In the genomic region with DNA sequence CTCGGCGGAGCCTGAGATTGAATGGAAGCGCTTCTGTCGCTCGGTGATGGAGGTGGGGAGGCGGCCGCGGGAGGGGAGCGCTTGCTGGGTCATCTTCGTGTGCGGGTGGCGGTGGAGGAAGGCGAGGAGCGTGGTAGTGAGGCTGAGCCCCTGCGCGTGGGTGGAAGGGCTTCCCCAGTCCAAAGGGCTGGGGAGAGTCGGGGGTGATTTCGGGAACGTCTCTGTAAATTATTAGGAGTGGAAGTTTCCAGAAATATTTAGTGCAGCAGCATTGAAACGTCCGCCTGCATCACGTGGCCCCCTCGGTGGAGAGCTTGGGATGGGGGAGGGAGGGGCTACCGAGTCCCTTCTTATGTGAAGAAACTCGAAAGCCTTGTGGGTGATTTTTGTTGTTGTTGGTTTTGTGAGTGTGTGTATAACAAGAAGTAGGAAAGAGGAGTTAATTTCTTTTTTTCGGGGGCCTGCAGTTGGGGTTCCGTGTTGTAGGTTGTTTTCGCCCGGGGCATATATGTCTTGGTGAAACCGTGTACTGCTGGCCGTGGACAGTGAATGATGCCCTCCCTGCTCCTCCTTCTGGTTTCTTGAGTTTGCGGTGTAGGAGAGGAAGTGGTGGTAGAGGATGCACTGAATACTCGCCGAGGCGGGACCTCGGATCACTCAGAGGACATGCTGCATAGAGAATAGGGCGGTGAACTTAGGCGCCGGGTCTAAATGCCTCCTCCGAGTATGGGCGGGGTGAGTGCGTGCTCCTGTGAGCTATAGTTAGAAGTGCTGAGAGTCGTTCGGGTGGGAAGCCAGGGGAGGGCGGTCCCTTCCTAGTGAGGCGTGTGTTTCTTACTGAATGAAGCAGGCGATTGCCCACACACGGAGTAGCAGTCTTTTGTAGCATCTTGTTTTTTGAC, we compare ENCODE assay signal across 8 mouse cellular contexts. TPM values are rescaled to one million over a fixed set of nuclear protein-coding genes. Genes with fewer than 3 reads are reported as not detected.
DNase-seq lines count a peak whose midpoint lies in the region; ATAC-seq and TF ChIP-seq lines count a peak whose summit lies in the region.

No protein-coding gene starts in this region.

- DNase-seq in G1E (ENCODE audit: low spot score): peak; percentile 57
- DNase-seq in cerebellum, adult 2 months: peak; percentile 64 to 66
- peak; percentile 68 for DNase-seq in forebrain, postnatal 0 days
- peak; percentile 79 for DNase-seq in heart, postnatal 4 days
- DNase-seq in layer of hippocampus, adult 8-10 months (ENCODE audit: low spot score in 2 of 2): peak; percentile 35 to 51
- DNase-seq in thymus, adult 2 months: peak; percentile 77

- no peak for TF ChIP-seq CTCF in G1E (IDR thresholded peaks at IDR 0.05; ENCODE audit: low read depth, low read length)
- TF ChIP-seq CTCF in cerebellum, adult 2 months (IDR thresholded peaks at IDR 0.05; ENCODE audit: borderline replicate concordance, insufficient read depth, low read depth, low read length): no peak
- TF ChIP-seq CTCF in forebrain, postnatal 0 days (IDR thresholded peaks at IDR 0.05; ENCODE audit: low read depth): no peak
- no peak for TF ChIP-seq CTCF in olfactory bulb, adult 2 months (IDR thresholded peaks at IDR 0.05; ENCODE audit: insufficient read depth, low read depth, low read length)
- TF ChIP-seq CTCF in thymus, adult 2 months (IDR thresholded peaks at IDR 0.05; ENCODE audit: borderline replicate concordance, control insufficient read depth, extremely low read depth, insufficient read depth, low read length, poor library complexity): no peak

- peak overlapping the region; percentile 98 for H3K4me3 ChIP-seq in G1E (ENCODE audit: low read depth, low read length)
- H3K4me3 ChIP-seq in cerebellum, adult 2 months (replicated peaks; ENCODE audit: insufficient read depth, low read depth, low read length): peak overlapping the region; percentile 85
- peak overlapping the region; percentile 67 for H3K4me3 ChIP-seq in forebrain, postnatal 0 days (ENCODE audit: low read depth, low read length)
- H3K4me3 ChIP-seq in lung, embryonic 15.5 days: peak overlapping the region; percentile 99
- H3K4me3 ChIP-seq in olfactory bulb, adult 2 months (ENCODE audit: insufficient read depth, low read depth, low read length): peak overlapping the region; percentile 91
- peak overlapping the region; percentile 96 for H3K4me3 ChIP-seq in thymus, adult 2 months (ENCODE audit: control insufficient read depth, insufficient read depth, low read length)

- peak overlapping the region; percentile 98 for H3K9ac ChIP-seq in forebrain, postnatal 0 days
- peak overlapping the region; percentile 100 for H3K9ac ChIP-seq in lung, embryonic 15.5 days

- under 1% methylated on average over 48 of the region's 48 CpGs for WGBS in cerebellum, adult 2 months
- under 1% methylated on average over 48 of the region's 48 CpGs for WGBS in forebrain, postnatal 0 days
- under 1% methylated on average over 48 of the region's 48 CpGs for WGBS in lung, embryonic 15.5 days
- under 1% methylated on average over 48 of the region's 48 CpGs for WGBS in olfactory bulb, adult 2 months
- WGBS in thymus, adult 2 months: under 1% methylated on average over 48 of the region's 48 CpGs

- no peak for TF ChIP-seq POLR2A in cerebellum, adult 2 months (IDR thresholded peaks at IDR 0.05; ENCODE audit: borderline replicate concordance, insufficient read depth, low read length)
- TF ChIP-seq POLR2A in olfactory bulb, adult 2 months (IDR thresholded peaks at IDR 0.05; ENCODE audit: insufficient read depth, low read depth, low read length): no peak
- TF ChIP-seq POLR2A in thymus, adult 2 months (IDR thresholded peaks at IDR 0.05; ENCODE audit: control insufficient read depth, extremely low read depth, insufficient read depth, low read length, poor library complexity): peak; percentile 25; the same call in 1 of the 2 replicates

- peak overlapping the region; percentile 59 for H3K4me2 ChIP-seq in forebrain, postnatal 0 days (ENCODE audit: low read depth)
- H3K4me2 ChIP-seq in lung, embryonic 15.5 days: peak overlapping the region; percentile 68

- peak; percentile 37 for ATAC-seq in G1E (ENCODE audit: extremely low read depth, insufficient number of reproducible peaks, low FRiP score, poor library complexity, severe bottlenecking)
- ATAC-seq in forebrain, postnatal 0 days: no peak
- no peak for ATAC-seq in lung, embryonic 15.5 days (ENCODE audit: borderline replicate concordance, extremely low read depth, low FRiP score, low TSS enrichment)

- H3K27me3 ChIP-seq in G1E (ENCODE audit: insufficient read depth, low read length): no peaks in the 10 kb centered on the region
- no peaks in the 10 kb centered on the region for H3K27me3 ChIP-seq in cerebellum, adult 2 months (ENCODE audit: control insufficient read depth, insufficient read depth, low read length)
- H3K27me3 ChIP-seq in forebrain, postnatal 0 days (ENCODE audit: insufficient read depth, low read length): no peaks in the 10 kb centered on the region
- H3K27me3 ChIP-seq in lung, embryonic 15.5 days: no peaks in the 10 kb centered on the region
- H3K27me3 ChIP-seq in thymus, adult 2 months (ENCODE audit: control insufficient read depth, insufficient read depth, low read length): no peaks in the 10 kb centered on the region

- peaks cover 35% of the 10 kb centered on the region for H3K36me3 ChIP-seq in G1E (replicated peaks)
- no peaks in the 10 kb centered on the region for H3K36me3 ChIP-seq in forebrain, postnatal 0 days (ENCODE audit: insufficient read depth)
- H3K36me3 ChIP-seq in lung, embryonic 15.5 days: peaks cover 1% of the 10 kb centered on the region
- peaks cover 3% of the 10 kb centered on the region for H3K36me3 ChIP-seq in thymus, adult 2 months (ENCODE audit: control insufficient read depth, insufficient read depth, low read length)

- H3K9me3 ChIP-seq in G1E (replicated peaks): no peaks in the 10 kb centered on the region
- H3K9me3 ChIP-seq in forebrain, postnatal 0 days (ENCODE audit: low read length): no peaks in the 10 kb centered on the region
- no peaks in the 10 kb centered on the region for H3K9me3 ChIP-seq in lung, embryonic 15.5 days

- H3K27ac ChIP-seq in cerebellum, adult 2 months (ENCODE audit: insufficient read depth, low read length): peak overlapping the region; percentile 39; the same call in 1 of the 2 replicates
- H3K27ac ChIP-seq in forebrain, postnatal 0 days (ENCODE audit: low read depth, low read length): peak overlapping the region; percentile 100
- peak overlapping the region; percentile 100 for H3K27ac ChIP-seq in lung, embryonic 15.5 days
- H3K27ac ChIP-seq in olfactory bulb, adult 2 months (ENCODE audit: insufficient read depth, low read depth, low read length): peak overlapping the region; percentile 69
- peak overlapping the region; percentile 89 for H3K27ac ChIP-seq in thymus, adult 2 months (ENCODE audit: control insufficient read depth, insufficient read depth, low read length)

- H3K4me1 ChIP-seq in G1E (ENCODE audit: insufficient read depth, low read depth, low read length): peaks cover 45% of the 10 kb centered on the region
- H3K4me1 ChIP-seq in cerebellum, adult 2 months (ENCODE audit: control insufficient read depth, insufficient read depth, low read length): peaks cover 2% of the 10 kb centered on the region; the same call in 1 of the 2 replicates
- H3K4me1 ChIP-seq in forebrain, postnatal 0 days (ENCODE audit: insufficient read depth): no peaks in the 10 kb centered on the region
- peaks cover 25% of the 10 kb centered on the region; the same call in 1 of the 2 replicates for H3K4me1 ChIP-seq in lung, embryonic 15.5 days
- H3K4me1 ChIP-seq in olfactory bulb, adult 2 months (ENCODE audit: control insufficient read depth, insufficient read depth, low read length): no peaks in the 10 kb centered on the region
- H3K4me1 ChIP-seq in thymus, adult 2 months (replicated peaks; ENCODE audit: control insufficient read depth, insufficient read depth, low read length): peaks cover 6% of the 10 kb centered on the region

RNA-seq across cellular contexts. Expression of a gene that starts 1.2 kb away (rescaled TPM):
- total RNA-seq in G1E (2014; fragmentation: Nextera tagmentation) (213 and 219 TPM in 2 replicates), G1E (2017) (281 and 334 TPM in 2 replicates)
- polyA plus RNA-seq in G1E (2012): 31.2 and 34.3 TPM in 2 replicates
- 39.4 and 44.1 TPM in 2 replicates for polyA plus RNA-seq in cerebellum, adult 2 months (2012; rRNA removed)
- 83.3 and 103 TPM in 2 replicates for total RNA-seq in forebrain, postnatal 0 days (2014; rRNA removed)
- 29.5 and 42.3 TPM in 2 replicates for polyA plus RNA-seq in forebrain, postnatal 0 days (2015; fragmentation: Nextera tagmentation; extraction: Ambion mirVana)
- 10 to 100 TPM; 72.4 to 80.0 TPM for total RNA-seq in heart, postnatal 4 days (2021)
- total RNA-seq in layer of hippocampus, adult 8-10 months (2022): 10 to 100 TPM; 58.3 to 77.8 (median 67.6) TPM
- 110 and 111 TPM in 2 replicates for polyA plus RNA-seq in lung, embryonic 15.5 days (2015; fragmentation: Nextera tagmentation; extraction: Ambion mirVana)
- not detected in 2 replicates for polyA plus RNA-seq in olfactory bulb, adult 2 months (2012; ENCODE audit: insufficient read depth, insufficient read length, low replicate concordance, missing spikeins)
- 9.7 and 11.3 TPM in 2 replicates for polyA plus RNA-seq in thymus, adult 2 months (2012; rRNA removed)

RNA-seq across cellular contexts. Expression of a gene that starts 49.6 kb away (rescaled TPM):
- total RNA-seq in G1E (2014; fragmentation: Nextera tagmentation) (148 and 165 TPM in 2 replicates), G1E (2017) (52.0 and 54.8 TPM in 2 replicates)
- polyA plus RNA-seq in G1E (2012): 1.3 and 2.5 TPM in 2 replicates
- 51.1 and 57.2 TPM in 2 replicates for polyA plus RNA-seq in cerebellum, adult 2 months (2012; rRNA removed)
- 94.0 and 126 TPM in 2 replicates for total RNA-seq in forebrain, postnatal 0 days (2014; rRNA removed)
- polyA plus RNA-seq in forebrain, postnatal 0 days (2015; fragmentation: Nextera tagmentation; extraction: Ambion mirVana): 18.5 and 24.5 TPM in 2 replicates
- 10 to 100 TPM; 51.9 to 55.2 TPM for total RNA-seq in heart, postnatal 4 days (2021)
- 10 to 100 TPM; 79.2 to 95.1 (median 91.7) TPM for total RNA-seq in layer of hippocampus, adult 8-10 months (2022)
- 19.2 and 21.6 TPM in 2 replicates for polyA plus RNA-seq in lung, embryonic 15.5 days (2015; fragmentation: Nextera tagmentation; extraction: Ambion mirVana)
- polyA plus RNA-seq in olfactory bulb, adult 2 months (2012; ENCODE audit: insufficient read depth, insufficient read length, low replicate concordance, missing spikeins): 82.9 TPM in 1 of 2 replicates, not detected in the other
- polyA plus RNA-seq in thymus, adult 2 months (2012; rRNA removed): 17.5 and 20.7 TPM in 2 replicates

Comparison
In these comparisons a context has a peak if more than half of its experiments do, and no peak if none do; other contexts are left out.
1. H3K27ac ChIP-seq: peak in every context shown above with its lines; median percentile 100 in forebrain, postnatal 0 days; 100 in lung, embryonic 15.5 days; 89 in thymus, adult 2 months; 69 in olfactory bulb, adult 2 months; 39 in cerebellum, adult 2 months.